Mouse (Mus musculus): ENCODE results near the gene Ect2. TPM values are rescaled to one million over a fixed set of nuclear protein-coding genes. Genes with fewer than 3 reads are reported as not detected.

Gene Ect2
- total and polyA plus RNA-seq, 3 experiments = 22.6 to 48.5 (median 31.5) TPM

- no peak for DNase-seq (ENCODE audit: low read depth, low spot score)
- no peak overlapping the region for H3K9ac ChIP-seq (ENCODE audit: control insufficient read depth, low read depth, low read length, poor library complexity, severe bottlenecking)
- no peaks in the 10 kb centered on the region for H3K79me2 ChIP-seq (ENCODE audit: control insufficient read depth, insufficient read depth, low read length, poor library complexity)
- H3K9me3 ChIP-seq (replicated peaks; ENCODE audit: insufficient read depth, low read length) = no peaks in the 10 kb centered on the region
- H3K36me3 ChIP-seq (ENCODE audit: control insufficient read depth in 1 of 2, insufficient read depth in 2 of 2, low read length in 2 of 2) = peaks cover 0 to 7% of the 10 kb centered on the region in 2 experiments; a peak in 2 of 4 replicates
- H3K4me1 ChIP-seq (ENCODE audit: control insufficient read depth in 1 of 2, insufficient read depth in 2 of 2, low read length in 2 of 2) = no peaks in the 10 kb centered on the region
- no peaks in the 10 kb centered on the region for H3K27me3 ChIP-seq (ENCODE audit: control insufficient read depth in 1 of 2, insufficient read depth in 2 of 2, low read length in 2 of 2)
- H3K27ac ChIP-seq (ENCODE audit: control insufficient read depth, low read depth, low read length) = no peak overlapping the region
- no peak overlapping the region for H3K4me3 ChIP-seq (ENCODE audit: control insufficient read depth in 1 of 2, insufficient read depth in 1 of 2, low read depth in 2 of 2, low read length in 2 of 2)
- no peak for TF ChIP-seq MAFK (IDR thresholded peaks at IDR 0.05; ENCODE audit: borderline replicate concordance, low read depth, low read length)
- no peak for TF ChIP-seq EP300 (IDR thresholded peaks at IDR 0.05; ENCODE audit: low read depth in 1 of 2, low read length in 2 of 2)
- TF ChIP-seq BHLHE40 (IDR thresholded peaks at IDR 0.05; ENCODE audit: borderline replicate concordance, low read depth, low read length) = no peak
- no peak for TF ChIP-seq POLR2AphosphoS2 (IDR thresholded peaks at IDR 0.05; ENCODE audit: low read length)
- TF ChIP-seq POLR2AphosphoS5 (IDR thresholded peaks at IDR 0.05; ENCODE audit: borderline replicate concordance, low read depth, low read length) = no peak
- TF ChIP-seq HCFC1 (IDR thresholded peaks at IDR 0.05; ENCODE audit: low read depth, low read length) = no peak
- TF ChIP-seq MYB (IDR thresholded peaks at IDR 0.05; ENCODE audit: low read depth, low read length) = no peak
- no peak for TF ChIP-seq NRF1 (IDR thresholded peaks at IDR 0.05; ENCODE audit: insufficient read depth, low read depth, low read length, poor library complexity, severe bottlenecking)
- TF ChIP-seq TAL1 (IDR thresholded peaks at IDR 0.05; ENCODE audit: low read length) = no peak
- TF ChIP-seq USF1 (IDR thresholded peaks at IDR 0.05; ENCODE audit: low read depth, low read length) = no peak
- no peak for TF ChIP-seq CHD2 (IDR thresholded peaks at IDR 0.05; ENCODE audit: low read length)
- no peak for TF ChIP-seq JUND (IDR thresholded peaks at IDR 0.05; ENCODE audit: low read depth, low read length)
- TF ChIP-seq USF2 (IDR thresholded peaks at IDR 0.05; ENCODE audit: borderline replicate concordance in 1 of 2, insufficient read depth in 1 of 2, low read depth in 1 of 2, low read length in 2 of 2) = no peak
- no peak for TF ChIP-seq ETS1 (IDR thresholded peaks at IDR 0.05; ENCODE audit: low read depth, low read length)
- TF ChIP-seq SMC3 (IDR thresholded peaks at IDR 0.05; ENCODE audit: low read depth, low read length) = no peak
- no peak for TF ChIP-seq GATA1 (IDR thresholded peaks at IDR 0.05; ENCODE audit: low read depth, low read length)
- no peak for TF ChIP-seq ZC3H11A (IDR thresholded peaks at IDR 0.05; ENCODE audit: low read depth, low read length)
- TF ChIP-seq POLR2A (IDR thresholded peaks at IDR 0.05; ENCODE audit: control insufficient read depth in 1 of 2, insufficient read depth in 1 of 2, low read depth in 1 of 2, low read length in 2 of 2, poor library complexity in 1 of 2) = no peak
- no peak for TF ChIP-seq NELFE (IDR thresholded peaks at IDR 0.05; ENCODE audit: low read depth, low read length)
- TF ChIP-seq SIN3A (IDR thresholded peaks at IDR 0.05; ENCODE audit: low read length) = no peak
These were observed 67.5 kb downstream of the Ect2 start for GRCm38 (mm10) chr3:27086221-27086620.

Measured in MEL (cell line).